Mouse (Mus musculus) skeletal muscle tissue, postnatal 0 days (tissue): ENCODE measurements around the gene Olfr918. TPM values are rescaled to one million over a fixed set of nuclear protein-coding genes. Genes with fewer than 3 reads are reported as not detected.

Experiments used
- polyA plus RNA-seq: library from polyadenylated mRNA; unstranded; fragments of >200 nt; fragmentation: Nextera tagmentation; extraction: Ambion mirVana; gene quantifications from 2 replicates; pipeline ENCODE4 v1.2.1, GENCODE M21; 2015

Gene Olfr918
- polyA plus RNA-seq = not detected in 2 replicates

DNA sequence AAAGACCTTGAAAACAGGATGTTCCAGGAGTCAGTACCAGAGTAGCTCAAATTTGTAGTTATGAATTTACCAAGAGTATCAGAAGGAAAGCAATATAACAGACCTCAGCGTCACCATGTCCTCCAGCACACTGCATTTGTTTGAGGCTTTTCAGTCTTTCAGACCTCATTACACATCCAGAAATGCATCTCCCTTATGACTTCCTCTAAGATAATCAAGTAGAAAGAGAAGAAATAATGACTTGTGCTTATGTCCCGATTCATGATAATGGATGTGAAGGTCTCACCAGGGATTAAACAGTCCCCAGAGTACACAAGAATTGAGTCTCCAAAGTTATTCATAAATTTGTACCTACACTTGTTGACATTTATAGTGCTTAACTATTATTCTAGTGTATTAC, at the start of gene Olfr918:
Gene Olfr918, minus strand, starts transcription at position 101 of the 400 bp plus-strand sequence.

DNA sequence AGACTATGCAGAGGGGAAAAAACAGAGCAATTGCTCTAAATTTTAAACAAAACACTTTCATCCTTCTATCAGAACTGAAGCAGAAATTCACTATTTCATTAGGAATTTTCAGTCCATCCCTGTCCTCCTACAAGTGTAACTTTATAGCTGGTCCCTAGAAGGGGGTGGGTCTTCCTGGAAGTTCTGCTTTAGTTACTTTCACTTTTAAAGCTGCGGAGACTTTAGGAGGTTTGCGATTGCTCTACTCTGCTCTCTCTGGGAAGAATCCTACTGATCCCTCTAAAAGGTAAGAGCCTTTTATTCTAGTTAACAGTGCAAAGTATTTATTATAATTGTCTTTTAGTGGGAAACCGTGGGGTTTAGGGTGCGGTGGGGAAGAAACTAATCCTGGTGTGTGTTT, 43.7 kb upstream of the Olfr918 start, which contains the start of gene Vwa5a:
Gene Vwa5a, plus strand, starts transcription at position 167 of the 400 bp plus-strand sequence.

DNA sequence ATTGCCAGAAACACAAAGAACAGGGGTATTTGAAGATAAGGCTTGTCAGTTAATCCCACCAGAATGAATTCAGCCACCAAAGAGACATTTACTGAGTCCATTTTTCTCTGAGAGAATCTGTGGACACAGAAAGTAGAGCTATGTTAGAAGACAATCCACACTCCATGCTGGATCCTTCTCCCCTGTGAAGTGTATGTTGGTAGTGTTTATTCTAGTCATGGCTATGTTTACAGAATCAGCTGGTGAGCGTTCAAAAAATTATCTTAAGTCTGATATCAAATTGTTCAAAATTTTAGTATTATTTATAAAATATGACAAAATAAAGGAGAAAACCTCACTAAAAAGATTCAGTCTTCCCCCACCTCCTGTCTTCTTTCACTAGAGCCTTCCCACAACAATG, 8.7 kb downstream of the Olfr918 start, which contains the start of gene Olfr917:
Gene Olfr917, minus strand, starts transcription at position 101 of the 400 bp plus-strand sequence.

DNA sequence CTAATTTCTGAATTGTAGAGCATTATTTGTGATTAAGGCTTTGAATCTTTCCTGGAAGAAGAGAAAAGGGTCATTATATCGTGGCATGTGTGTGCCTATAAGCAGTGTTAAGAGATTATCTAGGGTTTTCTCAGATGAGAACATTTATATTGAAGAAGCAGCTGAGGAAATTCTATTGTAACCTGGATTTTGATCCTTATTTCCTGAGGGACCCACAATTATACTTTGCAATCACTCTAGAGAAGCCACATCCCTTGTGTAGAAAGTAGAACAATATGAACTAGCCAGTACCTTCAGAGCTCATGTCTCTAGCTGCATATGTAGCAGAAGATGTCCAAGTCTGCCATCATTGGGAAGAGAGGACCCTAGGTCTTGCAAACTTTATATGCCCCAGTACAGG, 14.6 kb downstream of the Olfr918 start, which contains the start of gene Olfr916:
Gene Olfr916, minus strand, starts transcription at position 101 of the 400 bp plus-strand sequence.

Other genes starting within 250 kb of the Olfr918 start
- gene Olfr901, start 245.1 kb downstream of the Olfr918 start, polyA plus RNA-seq = not detected in 2 replicates
- gene Olfr902, start 226.9 kb downstream of the Olfr918 start, polyA plus RNA-seq = not detected in 2 replicates
- not detected in 2 replicates for gene Olfr904, start 211.5 kb downstream of the Olfr918 start, polyA plus RNA-seq
- not detected in 2 replicates for gene Olfr905, start 203.5 kb downstream of the Olfr918 start, polyA plus RNA-seq
- not detected in 2 replicates for gene Olfr906, start 187.5 kb downstream of the Olfr918 start, polyA plus RNA-seq
- gene Olfr907, start 178.8 kb downstream of the Olfr918 start, polyA plus RNA-seq = not detected in 2 replicates
- gene Olfr911-ps1, start 153.0 kb downstream of the Olfr918 start, polyA plus RNA-seq = not detected in 2 replicates
- gene Olfr910, start 136.8 kb downstream of the Olfr918 start, polyA plus RNA-seq = not detected in 2 replicates
- not detected in 2 replicates for gene Olfr912, start 94.4 kb downstream of the Olfr918 start, polyA plus RNA-seq
- gene Olfr913, start 81.8 kb downstream of the Olfr918 start, polyA plus RNA-seq = not detected in 2 replicates
- gene Olfr914, start 69.5 kb downstream of the Olfr918 start, polyA plus RNA-seq = not detected in 2 replicates
- not detected in 2 replicates for gene Olfr916, start 14.7 kb downstream of the Olfr918 start, polyA plus RNA-seq
- gene Olfr917, start 8.8 kb downstream of the Olfr918 start, polyA plus RNA-seq = not detected in 2 replicates
- gene Olfr919, start 29.1 kb upstream of the Olfr918 start, polyA plus RNA-seq = not detected in 2 replicates
- gene Vwa5a, start 43.7 kb upstream of the Olfr918 start, polyA plus RNA-seq = 24.7 and 26.0 TPM in 2 replicates
- 0.14 and 0.17 TPM in 2 replicates for gene Olfr920, start 77.7 kb upstream of the Olfr918 start, polyA plus RNA-seq
- gene Olfr921, start 98.5 kb upstream of the Olfr918 start, polyA plus RNA-seq = not detected in 2 replicates
- not detected in 2 replicates for gene Olfr922, start 140.0 kb upstream of the Olfr918 start, polyA plus RNA-seq
- not detected in 2 replicates for gene Olfr923, start 151.9 kb upstream of the Olfr918 start, polyA plus RNA-seq
- not detected in 2 replicates for gene Olfr924, start 169.8 kb upstream of the Olfr918 start, polyA plus RNA-seq
- not detected in 2 replicates for gene Olfr26, start 180.5 kb upstream of the Olfr918 start, polyA plus RNA-seq
- not detected in 2 replicates for gene Olfr926, start 202.5 kb upstream of the Olfr918 start, polyA plus RNA-seq